Mouse (Mus musculus) left cerebral cortex, adult 8-10 months (tissue): ENCODE data around the gene 1110002E22Rik. TPM values are rescaled to one million over a fixed set of nuclear protein-coding genes. Genes with fewer than 3 reads are reported as not detected.

ENCODE experiments used
- DNase-seq, 2 experiments: peaks; one replicate each; pipeline ENCODE4 v3.0.0; 2022; ENCODE audit warnings: low spot score in 2 of 2
- total RNA-seq, 4 experiments: library from RNA; stranded (reverse); gene quantifications; 2 replicates each; pipeline ENCODE4 v1.2.4; 2022

The 1110002E22Rik gene
- 1 to 10 TPM; 1.3 to 2.2 (median 1.6) TPM for total RNA-seq

DNA sequence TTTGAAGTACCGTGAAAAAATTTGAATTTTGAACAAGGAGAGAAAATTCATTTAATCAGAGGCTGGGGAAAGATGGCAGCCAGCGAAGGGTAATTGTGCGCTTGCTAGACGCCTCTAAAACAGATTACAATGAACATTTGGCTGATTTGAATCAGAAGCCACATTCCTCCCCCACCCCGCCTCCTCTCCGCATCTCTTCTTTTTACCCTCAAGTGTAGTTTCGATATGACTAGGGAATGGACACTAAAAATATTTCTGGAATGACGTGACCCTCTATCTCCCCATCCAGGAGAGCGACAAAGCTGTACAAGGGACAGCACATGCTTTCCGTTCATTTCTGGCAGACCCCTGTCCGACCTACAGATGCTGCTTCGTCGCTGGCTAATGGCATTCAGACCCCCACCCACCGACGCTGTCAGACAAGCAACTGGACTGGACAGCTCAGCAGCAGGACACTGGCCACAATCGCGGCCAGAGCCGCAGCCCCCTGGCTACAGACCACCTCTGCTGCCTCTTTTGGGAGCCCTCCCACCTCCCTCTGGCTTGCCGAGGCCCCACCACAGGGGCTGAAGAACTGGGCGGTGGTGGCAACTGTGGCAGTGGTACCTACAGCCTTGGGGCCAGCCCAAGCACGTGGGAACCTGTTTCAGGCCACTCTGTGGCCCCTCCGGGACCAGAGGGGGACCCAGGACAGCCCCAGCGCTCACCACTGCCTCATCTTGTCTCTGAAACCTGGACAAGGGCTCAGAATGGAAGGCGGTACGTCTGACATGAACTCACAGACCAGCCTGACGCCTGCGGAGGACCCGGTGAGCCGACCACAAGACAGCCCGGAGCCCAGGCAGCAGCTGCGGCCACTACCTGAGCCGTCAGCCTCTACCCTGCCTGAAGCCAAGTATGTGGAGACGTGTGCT lies at the start of gene 1110002E22Rik:
TSS of gene 1110002E22Rik (plus strand) at position 321 of the 914 bp plus-strand sequence.
- DNase-seq, result peak in 1 of 2 experiments; percentile 43

DNA sequence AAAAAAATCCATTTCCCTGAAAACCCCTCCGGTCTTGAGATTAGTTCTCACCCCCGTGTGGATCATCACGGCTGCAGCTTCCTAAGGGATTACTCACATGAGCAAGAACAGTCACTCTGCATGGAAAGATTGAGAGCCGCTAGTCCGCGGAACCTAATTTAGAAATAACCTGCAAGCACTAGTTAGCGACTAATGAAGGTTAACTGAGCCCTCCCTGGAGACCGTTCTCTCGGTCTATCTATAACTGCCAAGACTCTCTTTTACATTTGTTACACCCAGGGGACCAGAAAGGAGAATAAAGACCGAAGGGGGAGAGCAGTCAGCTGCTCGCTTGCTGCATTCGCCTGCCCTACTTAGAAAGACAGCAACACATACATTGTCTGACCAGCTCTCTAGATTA lies 48.0 kb upstream of the 1110002E22Rik start:
- no peak for DNase-seq

DNA sequence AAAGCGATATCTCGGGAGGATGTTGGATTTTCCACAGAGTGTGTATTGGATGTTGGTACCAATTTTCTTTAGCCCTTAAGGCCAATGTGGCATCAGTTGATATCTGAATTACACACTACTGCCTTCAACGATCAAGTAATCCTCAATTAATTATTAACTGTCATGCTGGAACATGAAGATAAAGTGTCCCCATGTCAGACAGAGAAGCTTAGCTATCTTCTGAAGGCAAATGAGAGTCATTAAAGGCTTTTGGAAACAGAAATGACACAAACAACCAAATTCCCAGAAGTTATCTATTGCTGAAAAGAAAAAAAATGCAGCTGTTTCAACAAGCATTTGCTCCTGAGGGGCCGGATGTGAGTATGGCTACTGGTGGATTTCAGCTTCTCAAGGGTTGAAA lies 42.8 kb upstream of the 1110002E22Rik start:
- DNase-seq, result no peak

DNA sequence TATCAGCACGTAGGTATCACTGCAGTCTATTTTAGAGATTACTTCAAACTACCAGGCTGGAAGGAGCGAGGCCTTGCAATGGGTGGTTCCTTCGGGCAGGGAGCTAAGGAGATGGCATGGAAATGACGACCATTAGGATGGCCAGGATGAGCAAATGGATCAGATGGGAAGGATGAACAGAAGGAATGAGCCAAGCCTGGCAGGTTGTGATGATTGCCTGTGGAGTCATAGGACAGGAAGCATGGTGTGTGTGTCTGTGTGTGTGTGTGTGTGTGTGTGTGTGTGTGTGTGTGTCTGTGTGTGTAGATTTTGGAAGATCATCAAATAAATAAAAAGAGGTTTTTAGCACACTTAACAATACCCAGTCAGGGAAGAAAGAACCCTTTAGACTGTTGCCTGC lies 42.2 kb upstream of the 1110002E22Rik start:
- DNase-seq, result no peak

DNA sequence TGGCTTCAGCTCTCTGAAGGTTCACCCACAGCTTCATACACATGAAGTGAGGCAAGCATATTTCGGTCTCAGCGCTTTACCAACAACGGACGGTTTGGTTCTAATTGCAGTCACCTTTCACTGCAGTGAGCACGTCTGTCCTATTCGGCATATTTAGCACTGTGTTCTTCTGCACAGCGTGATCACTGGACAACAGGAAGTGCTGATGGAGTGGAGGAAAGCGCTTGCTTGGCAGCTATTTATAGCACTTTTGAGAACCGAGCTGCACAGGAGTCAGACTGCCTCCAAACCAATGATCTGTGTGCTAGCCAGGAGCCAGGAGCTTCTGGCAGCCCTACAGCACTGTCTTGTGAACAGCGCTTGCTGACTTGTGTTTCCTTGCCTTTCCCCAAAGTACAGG lies 38.6 kb upstream of the 1110002E22Rik start:
- peak in 1 of 2 experiments; percentile 21 for DNase-seq

DNA sequence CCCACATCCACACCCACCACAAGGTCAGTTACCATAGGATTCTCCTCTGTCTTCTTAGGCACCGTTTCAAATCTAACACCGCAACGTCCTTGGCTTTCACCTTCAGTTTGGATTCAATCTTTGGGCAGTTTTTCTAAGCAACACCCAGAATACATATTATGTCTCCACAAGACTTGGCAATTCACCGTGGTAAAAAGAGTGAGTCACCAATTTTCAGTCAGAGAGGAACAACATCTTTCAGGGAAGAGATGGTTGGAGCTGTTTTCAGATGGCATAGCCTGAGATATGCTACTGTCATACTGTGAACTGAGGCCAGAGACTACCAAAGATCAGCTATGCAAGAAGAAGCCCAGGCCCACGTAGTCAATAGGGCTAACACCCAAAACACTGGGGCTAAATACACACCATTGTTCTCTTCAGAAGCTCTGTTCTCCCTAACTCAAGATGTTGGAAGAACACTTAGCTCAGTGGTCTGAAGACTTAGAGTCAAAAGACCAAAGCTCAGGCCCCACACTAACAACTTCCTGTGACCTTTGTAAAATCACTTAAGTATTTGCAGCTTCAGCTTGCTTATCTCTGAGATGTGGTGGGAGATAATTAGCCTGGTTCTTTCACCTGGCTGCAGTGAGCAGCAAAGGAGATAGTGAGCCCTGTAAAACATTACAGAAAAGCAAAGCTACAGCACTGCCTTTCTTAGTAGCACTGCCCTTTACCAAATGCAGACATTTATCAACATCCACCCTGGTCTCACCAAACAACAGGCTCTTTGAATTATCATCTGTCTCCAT lies 37.1 kb upstream of the 1110002E22Rik start:
- no peak for DNase-seq

DNA sequence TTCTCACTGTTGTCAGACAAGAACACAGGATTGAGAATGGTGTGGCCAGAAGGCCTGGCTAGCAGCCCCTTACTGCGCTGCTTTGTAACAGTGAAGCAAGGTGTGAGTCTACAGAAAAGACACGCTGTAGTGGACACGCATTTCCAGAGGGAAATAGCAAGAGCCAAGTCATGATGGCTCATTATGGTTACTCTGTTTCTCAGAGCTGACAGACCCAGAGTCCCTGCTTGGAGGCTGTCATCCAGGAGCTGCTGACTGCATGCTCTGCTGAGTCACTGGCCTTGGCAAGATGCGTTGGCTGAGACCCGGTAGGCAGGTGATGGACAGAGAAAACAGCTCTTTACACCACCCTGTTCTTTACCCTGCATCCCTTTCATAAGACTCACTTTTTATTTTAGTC lies 35.5 kb upstream of the 1110002E22Rik start:
- peak in 1 of 2 experiments; percentile 43 for DNase-seq

DNA sequence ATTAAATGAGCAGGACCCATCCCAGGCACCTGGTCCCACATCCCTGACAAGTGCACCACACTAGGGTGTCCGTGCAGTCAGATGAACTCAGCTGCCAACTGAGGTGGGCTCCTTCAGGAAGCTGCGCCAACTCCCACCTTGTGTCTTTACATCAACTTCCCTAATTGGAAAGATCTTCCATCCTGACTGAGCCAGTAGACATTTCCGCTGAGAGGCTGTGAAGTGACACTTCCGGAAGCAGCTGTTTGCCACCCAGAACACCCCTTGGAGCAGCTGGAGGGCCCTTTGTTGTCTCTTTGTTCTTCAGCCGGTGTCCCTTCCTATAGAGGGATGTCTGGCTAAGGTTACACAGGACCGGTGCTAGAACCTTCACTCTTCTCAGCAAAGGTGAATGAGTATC lies 34.3 kb upstream of the 1110002E22Rik start:
- DNase-seq, result no peak

DNA sequence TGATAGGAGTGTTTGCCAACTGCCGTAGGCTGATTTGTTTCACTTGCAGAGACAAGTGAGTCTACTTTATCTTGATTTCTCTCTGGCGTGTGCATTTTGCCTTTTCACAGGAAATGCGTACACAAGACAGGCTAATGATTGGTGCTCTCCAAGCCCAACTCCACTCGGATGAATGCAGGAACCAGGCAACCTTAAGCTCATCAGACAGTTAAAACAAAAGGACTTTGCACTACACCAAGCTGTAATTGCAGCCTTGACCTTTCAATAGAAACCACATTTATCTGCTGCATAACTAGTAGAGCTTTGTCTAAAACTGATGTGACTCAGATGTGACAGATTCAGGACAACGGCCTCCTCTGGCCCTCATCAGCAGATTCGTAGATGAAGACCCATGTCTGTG lies 30.9 kb upstream of the 1110002E22Rik start:
- DNase-seq, result no peak

DNA sequence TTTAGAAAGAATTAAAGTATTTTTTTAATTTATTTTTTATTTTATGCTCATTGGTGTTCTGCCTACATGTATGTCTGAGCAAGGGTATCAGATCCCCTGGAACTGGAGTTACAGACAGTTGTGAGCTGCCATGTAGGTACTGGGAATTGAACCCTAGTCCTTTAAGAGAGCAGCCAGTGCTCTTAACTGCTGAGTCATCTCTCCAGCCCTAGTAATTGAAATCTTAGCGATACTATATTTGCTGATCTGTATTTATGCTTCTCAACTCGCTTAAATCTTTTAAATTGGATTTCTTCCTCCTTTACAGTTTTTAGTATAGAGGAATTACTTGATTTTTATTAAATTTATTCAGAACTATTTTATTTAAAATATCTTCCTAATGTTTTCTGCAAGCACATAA lies 23.9 kb upstream of the 1110002E22Rik start:
- no peak for DNase-seq

DNA sequence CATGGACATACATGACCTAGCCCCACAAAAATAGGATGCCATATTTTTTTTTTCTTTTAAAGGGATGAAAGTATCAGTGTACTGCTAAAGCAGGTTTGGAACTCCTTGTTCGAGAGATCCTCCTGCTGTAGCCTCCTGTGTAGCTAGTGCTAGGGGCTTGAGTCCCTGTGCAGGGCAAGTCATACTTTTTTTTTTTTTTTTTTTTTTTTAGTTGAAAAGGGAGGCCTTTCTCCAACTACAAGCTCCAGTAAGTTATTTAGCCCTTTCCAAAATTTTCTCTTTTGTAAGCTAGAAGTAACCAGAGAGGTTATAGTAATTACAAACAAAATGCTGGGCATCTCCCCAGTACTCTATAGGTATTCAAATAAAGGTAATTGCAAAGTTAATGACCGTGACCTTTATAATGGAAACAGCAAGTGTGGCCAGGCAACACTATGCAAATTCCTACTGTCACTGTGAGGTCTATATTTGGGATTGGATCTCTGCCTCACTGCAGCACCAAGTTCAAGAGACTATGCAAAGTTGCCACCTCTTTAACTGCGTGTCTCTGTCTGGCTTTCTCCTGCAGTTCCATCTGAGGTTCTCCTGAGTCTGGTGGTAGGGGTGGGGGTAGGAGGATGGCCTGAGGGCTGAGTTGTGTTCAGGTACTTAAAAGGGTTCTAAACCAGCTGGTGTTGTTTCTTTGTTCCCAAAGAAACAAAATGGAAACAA lies 23.1 kb upstream of the 1110002E22Rik start:
- no peak for DNase-seq

DNA sequence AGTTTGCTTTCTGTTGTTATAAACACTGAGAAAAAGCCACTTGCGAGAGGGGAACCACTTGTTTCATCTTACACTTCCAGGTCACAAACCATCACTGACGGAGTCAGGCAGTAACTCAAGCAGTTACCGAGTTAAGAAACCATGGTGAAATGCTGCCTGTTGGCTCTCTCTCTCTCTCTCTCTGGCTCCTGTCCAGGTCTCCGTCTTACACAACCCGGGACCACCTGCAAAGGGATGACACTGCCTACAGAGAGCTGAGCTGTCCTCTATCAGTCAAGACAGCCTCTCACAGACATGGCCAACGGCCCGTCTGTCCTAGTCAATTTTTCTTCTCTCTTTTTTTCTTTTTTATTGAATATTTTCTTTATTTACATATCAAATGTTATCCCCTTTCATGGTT lies 21.5 kb upstream of the 1110002E22Rik start:
- DNase-seq, result no peak

DNA sequence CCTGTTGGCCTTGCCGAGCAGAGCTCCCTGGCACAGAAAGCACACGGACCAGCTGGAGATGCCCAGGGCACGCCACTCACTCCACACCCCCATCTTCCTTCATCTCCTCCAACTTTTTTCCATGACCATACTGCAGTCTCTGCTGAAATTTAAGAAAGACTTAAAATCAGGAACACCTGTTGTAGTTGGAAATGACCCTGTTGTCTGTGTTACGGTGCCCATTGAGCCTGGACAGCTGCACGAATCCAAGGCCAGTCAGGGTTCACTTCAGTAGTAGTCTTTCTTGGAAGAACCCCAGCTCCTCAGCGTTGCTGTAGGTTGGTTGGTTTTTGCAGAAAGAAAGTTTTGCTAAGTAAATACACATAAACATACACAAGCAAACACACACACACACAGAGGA lies 15.3 kb upstream of the 1110002E22Rik start:
- no peak for DNase-seq

DNA sequence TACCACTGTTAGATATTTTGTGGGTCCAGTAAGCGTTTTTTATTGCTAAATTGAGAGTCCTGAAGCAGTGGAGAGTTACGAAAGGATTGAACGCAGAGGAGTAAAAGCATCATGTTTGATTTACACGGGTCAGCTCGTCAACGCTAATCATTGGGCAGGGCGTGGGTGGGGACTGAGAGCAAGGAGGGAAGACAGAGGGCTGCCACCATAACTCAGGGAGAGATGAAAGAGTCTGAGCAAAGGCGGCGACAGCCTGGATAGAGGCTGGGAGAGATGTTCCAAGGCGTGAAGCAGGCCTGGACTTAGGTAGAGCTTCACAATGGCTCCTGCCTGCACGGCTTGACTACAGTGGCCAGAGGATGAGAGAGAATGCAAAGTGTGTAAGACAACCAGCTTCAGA lies 14.1 kb upstream of the 1110002E22Rik start:
- DNase-seq, result no peak

DNA sequence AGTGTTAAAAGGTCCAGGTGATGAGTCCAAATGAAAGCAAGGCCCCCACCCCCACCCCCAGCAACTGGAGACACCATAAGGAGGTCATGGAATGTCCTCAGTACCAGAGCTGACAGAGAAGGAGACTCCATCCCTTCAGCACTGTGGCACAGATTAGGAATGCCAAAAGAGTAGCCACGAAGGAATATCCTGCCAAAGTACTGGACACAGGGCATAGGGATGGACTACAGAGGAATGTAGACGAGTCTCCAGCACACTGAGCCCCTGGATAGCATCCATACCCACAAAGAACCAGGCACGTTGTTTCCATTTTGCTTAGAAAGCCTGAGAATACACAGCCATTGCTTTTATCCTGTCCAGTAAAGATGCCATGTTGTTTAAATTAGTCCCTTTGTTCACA lies 13.4 kb upstream of the 1110002E22Rik start:
- no peak for DNase-seq

DNA sequence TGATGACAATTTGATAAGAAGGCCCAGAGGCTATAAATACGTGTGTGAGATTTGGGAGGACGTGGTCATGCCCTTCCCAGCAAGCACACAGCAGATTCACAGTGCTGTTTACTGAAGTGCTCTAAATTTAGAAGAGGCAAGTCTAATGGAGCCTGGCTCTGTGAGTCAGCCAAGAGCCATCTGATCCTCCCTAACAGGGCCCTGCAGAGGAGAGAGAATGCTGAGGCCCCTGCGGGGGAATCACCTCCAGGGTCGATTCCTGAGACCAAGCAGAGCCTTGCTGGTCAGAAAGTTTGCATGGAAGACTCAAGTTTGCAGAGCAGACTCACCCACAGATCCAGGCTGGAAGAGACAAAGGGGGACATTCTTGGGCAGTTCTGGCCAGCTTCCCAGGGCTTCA lies 10.9 kb upstream of the 1110002E22Rik start:
- DNase-seq, result no peak

DNA sequence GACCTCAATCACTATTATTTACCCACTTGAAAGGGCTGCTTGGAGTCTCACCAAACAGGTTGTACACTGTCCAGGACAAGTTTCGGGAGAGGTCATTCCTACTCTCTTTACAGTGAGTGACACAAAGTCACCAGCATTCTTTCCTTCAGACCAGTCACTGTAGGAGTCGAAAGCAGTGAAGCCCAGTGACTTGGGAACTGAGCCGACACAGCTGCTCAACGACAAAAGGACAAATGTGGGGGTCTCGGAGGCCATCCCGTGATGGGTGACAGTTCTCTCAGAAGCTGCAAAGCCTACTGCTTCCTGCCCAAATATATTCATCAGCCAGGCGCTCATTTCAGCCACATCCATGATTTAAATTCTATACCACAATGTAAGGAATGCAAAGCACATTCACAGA lies 7.9 kb upstream of the 1110002E22Rik start:
- DNase-seq, result no peak

DNA sequence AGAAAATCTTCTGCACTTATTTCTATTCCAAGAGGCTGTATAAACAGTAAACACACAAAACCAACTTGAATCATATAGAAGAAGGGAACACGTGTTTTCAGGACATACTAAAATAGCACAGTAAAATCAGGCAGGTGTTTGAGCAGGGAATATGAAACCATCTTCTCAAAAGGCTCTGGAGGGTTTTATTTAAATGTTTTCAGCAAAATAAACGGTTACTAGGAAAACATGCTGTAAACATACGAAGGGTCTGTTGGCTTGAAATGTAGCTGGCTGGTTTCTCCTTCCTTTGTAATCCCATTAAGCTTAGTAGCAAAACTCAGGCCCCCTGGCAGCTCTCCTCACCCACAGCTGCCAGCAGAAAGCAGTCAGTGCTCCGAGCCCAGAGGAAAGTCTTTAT lies 6.6 kb upstream of the 1110002E22Rik start:
- no peak for DNase-seq

DNA sequence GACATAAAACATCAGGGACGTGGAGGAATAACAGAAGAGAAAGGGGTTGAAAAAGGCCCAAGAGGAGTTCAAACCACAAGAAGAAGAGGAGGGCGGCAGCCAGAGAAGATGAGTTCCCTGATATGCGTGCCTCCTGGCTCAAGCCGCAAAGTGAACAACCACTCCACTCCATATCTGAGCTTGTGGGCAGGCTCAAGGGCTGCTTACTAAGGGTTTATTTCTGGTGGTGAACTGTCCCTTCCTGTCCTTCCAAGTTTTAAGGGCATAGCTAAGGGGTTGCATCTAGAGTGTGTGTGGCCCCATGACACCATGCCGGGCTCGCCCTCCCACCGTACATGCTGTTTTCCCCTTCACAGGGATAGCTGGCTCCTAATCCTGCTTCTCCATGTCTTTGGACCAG lies 4.4 kb upstream of the 1110002E22Rik start:
- DNase-seq, result no peak

DNA sequence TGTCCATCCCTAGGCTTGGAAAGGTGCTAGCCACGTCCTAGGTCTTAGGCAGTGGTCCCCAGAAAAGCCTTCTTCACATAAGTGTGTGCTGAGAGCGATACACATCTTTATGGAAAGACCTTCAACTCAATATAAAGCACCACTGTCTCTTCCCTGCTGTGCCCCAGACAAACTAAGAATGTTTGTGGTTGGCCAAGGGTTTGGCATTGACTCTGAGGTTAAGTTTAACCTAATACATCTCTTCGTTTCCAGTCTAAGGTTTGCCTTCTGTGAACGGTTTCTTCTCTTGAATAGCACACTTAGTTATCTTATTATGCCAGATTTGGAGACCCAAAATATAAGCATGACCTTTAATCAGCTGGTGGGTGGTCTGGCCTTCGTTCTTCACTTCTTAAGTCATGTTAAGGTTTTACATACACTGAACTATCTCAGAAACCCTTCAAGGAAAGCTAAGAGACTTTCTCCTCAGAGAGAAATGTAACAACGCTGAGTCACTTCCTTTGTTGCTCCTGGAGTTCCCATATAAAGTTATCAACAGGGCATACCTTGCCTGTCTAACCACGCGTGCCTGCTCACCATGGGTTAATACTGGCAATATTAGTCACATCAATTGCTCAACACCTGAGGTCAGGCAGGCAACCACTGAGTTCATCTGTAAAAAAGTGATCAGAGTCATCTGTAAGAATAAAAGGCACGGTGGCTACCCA lies 3.5 kb upstream of the 1110002E22Rik start:
- no peak for DNase-seq

DNA sequence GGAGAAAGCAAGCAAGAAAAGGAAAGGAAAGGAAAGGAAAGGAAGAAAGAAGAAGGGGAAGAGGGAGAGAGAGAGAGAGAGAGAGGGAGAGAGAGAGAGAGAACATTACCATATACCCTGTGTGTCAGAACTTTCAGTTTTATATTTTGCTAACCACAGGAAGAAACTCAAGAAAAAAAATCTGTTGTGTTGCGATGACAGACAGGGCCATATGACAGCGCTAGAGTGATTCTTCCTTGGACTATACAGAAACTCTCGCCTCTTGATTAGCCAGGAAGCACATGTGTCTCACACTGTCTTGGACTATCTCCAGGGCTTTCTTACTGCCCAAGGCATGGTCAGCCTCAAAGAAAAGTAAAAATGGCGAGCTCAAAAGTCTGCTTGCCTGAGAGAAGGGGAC lies 2.2 kb upstream of the 1110002E22Rik start:
- DNase-seq, result no peak
